Mouse (Mus musculus): ENCODE results near the gene Rtel1.

Gene Rtel1

DNA sequence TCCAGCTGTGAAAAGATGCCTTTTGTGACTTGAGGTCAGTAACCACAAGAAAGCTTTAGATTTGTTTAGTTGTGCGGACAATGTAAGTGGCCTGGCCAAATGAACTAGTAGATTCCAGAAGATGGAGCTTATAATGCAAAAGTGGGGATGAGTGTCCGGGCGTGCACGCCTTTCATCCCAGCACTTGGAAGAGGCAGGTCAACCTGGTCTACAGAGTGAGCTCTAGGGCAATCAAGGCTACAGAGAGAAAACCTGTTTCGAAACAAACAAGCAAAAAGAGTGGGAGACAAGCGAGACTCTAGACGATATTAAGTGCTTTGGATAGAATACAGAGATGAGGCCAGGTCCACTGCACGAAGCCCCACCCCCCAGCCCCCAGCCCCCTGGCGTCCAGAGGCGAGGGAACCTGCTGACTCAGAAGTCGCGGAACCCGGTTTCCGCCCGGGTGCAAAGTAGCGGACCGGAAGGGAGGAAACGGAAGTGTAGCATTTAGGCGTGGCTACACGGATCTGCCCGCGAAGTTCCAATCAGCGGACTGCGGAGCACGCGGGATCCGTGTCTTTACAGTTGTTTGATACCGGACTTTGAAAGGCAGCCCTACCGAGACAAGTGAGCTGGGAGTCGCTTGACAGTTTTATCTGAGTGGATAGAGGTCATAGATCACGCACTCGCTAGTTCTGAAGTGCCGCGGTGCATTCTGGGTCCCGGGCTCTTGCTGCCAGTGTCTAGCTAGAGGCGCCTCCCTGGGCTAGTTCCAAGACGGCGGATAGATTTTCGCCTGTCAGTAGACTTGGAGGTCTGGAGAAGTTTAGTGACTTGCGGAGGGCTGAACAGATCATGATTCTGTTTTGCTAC, at the start of gene Rtel1:
Gene Rtel1 (plus strand): TSS at position 492 of the 855 bp plus-strand sequence.
- peak; percentile 90 for DNase-seq (ENCODE audit: low spot score)

- no peak for DNase-seq (ENCODE audit: low spot score)
Measured at GRCm38 (mm10) chr2:181272092-181272491, 47.4 kb upstream of the Rtel1 start.

DNA sequence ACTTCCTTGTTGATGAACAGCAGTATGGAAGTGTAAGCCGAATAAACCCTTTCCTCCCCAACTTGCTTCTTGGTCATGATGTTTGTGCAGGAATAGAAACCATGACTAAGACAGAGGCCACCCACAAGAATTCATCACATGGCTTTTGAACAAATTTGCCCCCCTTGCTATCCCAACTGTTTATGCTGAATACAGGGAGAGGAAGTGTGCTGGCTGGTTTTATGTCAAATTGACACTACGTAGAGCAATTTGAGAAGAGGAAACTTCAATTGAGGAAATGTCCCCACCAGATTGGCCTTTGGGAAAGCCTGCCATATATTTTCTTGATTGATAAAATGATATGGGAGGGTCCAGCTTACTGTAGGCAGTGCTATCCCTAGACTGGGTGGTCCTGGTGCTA, 45.7 kb upstream of the Rtel1 start:
- DNase-seq (ENCODE audit: low spot score), result no peak

- DNase-seq (ENCODE audit: low spot score), result no peak
Measured at GRCm38 (mm10) chr2:181274639-181275038, 44.9 kb upstream of the Rtel1 start.

DNA sequence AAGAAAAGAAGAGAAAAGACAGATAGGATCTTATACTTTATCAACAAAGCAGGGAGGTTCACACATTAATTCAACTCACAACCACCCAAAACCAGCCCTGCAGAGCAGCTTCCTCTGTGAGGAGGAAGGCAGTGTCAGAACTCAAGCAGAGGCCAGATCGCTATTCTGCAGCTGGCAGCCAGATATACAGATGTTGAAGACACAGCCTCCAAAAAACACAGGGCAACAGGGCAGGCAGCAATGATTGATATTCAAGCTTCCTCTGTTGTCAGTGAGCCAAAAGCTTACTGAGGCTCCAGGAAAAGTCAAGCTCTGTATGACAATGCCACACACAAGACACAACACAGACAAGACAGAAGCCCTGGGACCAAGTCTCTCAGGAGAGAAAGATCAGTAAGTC, 42.8 kb upstream of the Rtel1 start:
- DNase-seq (ENCODE audit: low spot score), result no peak

DNA sequence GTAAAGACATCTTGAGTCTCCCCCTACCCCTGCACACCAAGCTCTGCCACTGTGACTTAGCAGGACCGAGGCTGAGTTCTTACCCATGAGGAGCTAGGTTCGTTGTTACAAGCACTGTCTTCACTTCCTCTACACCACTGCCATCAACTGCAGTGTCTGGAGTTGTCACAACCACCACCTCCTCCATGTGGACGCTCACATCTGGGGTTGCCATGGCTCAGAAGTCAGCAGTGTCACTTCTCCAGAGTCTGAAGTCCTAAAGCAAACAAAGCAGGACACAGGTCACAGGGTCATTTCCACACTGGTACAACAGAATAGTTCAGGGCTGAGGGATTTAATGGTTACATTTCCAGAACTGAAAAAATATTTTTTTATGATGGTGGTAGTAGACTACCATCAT, 41.7 kb upstream of the Rtel1 start:
- peak; percentile 54 for DNase-seq (ENCODE audit: low spot score)

- no peak for DNase-seq (ENCODE audit: low spot score)
Measured at GRCm38 (mm10) chr2:181279968-181280367, 39.6 kb upstream of the Rtel1 start.

DNA sequence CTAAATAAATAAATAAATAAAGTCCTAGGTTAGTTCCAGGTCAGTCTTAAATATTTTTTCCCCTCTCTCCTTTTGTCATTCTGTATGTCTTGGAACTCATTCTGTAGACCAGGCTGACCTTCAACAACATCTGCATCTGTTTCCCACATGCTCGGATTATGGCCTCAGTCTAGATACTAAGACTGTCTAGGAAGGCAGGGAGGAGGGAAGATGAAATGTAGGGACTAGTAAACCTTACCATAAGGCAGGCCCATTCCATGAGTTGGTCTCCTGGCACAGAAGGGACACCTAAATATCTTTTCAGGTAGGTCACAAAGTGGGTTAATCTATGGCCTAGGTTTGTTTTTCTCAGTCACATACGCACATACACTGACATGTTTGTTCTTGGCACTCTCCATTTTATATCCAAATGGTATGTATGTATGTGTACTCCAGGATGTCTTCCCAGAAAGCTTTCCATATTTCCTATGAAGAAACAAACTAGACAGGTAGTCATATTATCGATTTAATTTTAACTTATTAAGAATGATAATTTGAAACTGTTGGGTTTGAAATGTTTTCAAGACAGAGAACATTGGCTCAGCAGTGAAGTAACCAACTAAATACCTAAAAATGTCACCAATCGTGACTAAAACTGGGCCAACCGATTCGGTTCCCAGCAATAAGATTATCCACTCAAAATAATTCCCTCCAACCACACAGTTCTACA, 32.8 kb upstream of the Rtel1 start:
- no peak for DNase-seq (ENCODE audit: low spot score)

- peak; percentile 93 for DNase-seq (ENCODE audit: low spot score)
Measured at GRCm38 (mm10) chr2:181287338-181287957, 32.1 kb upstream of the Rtel1 start.

- DNase-seq (ENCODE audit: low spot score), result peak; percentile 93
Measured at GRCm38 (mm10) chr2:181287958-181288350, 31.6 kb upstream of the Rtel1 start, which contains the start of gene Gmeb2. TSS of gene Gmeb2 (minus strand) at chr2:181288035.

DNA sequence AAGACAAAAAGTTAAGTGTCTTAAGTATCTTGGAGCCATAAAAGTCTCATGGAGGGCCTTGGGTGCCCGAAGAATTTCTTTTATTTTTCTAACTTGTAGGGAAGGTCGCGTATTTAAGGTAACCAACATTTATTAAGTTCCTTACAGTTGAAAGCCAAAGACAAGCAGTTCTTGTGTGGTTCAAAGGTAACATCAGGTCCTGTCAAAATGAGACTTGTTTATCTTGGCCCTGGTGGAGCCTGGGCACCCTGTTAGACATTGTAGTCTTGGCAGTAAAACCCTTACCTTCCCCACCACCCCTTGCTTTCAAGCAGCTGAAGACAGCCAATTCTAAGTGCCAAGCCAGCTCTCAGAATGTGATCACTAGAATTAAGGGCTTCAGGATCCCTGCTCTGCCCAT, 30.8 kb upstream of the Rtel1 start:
- no peak for DNase-seq (ENCODE audit: low spot score)

DNA sequence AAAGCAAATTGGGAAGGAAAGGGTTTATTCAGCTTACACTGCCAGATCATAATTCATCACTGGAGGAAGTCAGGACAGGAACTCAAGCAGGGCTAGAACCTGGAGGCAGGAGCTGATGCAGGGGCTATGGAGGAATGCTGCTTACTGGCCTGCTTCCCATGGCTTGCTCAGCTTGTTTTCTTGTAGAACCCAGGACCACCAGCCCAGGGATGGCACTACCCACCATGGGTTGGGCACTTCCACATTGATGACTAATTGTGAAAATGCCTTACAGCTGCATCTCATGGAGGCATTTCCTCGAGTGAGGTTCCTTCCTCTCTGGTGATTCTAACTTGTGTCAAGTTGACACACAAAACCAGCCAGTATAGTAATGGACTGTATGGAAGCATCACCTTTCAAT, 28.6 kb upstream of the Rtel1 start:
- DNase-seq (ENCODE audit: low spot score), result no peak

- DNase-seq (ENCODE audit: low spot score), result peak; percentile 49
Measured at GRCm38 (mm10) chr2:181302041-181302440, 17.5 kb upstream of the Rtel1 start.

DNA sequence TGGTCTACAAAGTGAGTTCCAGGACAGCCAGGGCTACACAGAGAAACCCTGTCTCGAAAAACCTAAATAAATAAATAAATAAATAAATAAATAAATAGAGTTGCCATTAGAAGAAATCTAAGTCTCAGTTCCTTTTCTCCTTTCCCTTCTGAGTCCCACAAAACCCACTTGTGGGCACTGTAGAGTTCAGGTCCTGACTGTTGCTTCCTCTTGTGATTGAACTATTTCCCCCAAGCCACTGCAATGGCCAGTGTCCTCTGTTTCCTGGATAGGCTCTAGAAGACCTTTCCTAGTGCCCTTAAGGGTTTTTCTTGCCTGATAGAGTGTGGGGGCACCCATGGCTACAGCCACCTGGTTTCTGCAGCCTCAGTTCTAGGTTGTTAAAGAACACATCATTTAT, 14.6 kb upstream of the Rtel1 start:
- no peak for DNase-seq (ENCODE audit: low spot score)

GRCm38 (mm10) chr2:181307144-181307804, 12.3 kb upstream of the Rtel1 start:
- DNase-seq (ENCODE audit: low spot score), result no peak

- DNase-seq (ENCODE audit: low spot score), result no peak
Measured at GRCm38 (mm10) chr2:181312435-181312834, 7.1 kb upstream of the Rtel1 start.

GRCm38 (mm10) chr2:181313006-181313343, 6.6 kb upstream of the Rtel1 start:
- no peak for DNase-seq (ENCODE audit: low spot score)

DNA sequence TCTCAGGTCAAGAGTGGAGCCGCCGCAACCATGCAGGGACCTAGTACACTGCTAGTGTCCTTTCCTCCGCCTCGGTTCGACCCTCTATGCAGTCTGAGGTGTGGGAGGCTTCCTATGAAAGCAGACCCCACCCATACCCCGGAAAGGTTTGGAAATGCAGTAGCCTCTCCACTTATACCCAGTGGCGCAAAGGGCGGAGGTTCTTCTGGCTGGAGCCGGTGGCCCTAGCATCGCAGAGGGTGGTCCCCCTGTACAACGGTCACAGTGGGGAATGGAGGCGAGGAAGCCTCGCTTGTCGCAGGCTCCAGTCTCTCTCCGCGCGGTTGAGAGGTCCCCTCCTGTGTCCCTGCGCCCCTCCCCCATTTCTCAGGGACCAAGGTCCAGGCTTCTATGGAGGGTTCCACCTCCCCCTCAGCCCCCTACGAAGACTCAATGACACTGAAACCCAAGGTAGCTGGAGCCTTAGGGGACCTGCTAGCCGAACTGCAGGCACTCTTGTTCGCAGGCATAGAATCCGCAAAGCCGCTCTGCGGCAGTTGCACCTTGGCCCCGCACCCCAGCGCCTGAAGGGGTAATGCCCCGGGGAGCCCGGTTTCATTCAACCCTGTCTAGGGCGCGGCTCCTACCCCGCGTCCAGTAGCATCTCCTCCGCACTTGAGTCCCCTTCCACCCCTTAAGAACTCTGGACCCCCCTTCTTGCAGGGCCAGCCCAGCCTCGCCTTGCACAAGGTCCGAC, 6.0 kb upstream of the Rtel1 start:
- peak; percentile 7 for DNase-seq (ENCODE audit: low spot score)

- peak; percentile 67 for DNase-seq (ENCODE audit: low spot score)
Measured at GRCm38 (mm10) chr2:181314080-181314810, 5.3 kb upstream of the Rtel1 start, which contains the start of gene Stmn3. TSS of gene Stmn3 (minus strand) at chr2:181314500.

DNA sequence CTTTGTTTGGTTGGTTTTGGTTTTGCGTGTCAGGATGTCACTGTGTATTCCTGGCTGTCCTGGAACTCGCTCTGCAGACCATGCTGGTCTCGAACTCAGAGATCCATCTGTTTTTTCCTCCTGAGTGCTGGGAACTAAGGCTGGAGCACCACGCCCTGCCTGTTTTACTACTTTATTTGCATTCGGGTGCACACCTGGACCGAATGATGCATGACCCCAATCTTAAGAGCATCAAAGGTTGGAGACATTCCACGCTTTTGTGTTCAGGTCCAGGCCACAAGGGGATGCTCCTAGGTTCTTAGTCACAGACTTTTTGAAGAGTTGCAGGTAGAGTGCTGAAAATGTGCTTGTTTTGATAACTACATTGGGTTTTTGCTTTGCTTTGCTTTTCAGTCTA, 562 bp downstream of the Rtel1 start:
- no peak for DNase-seq (ENCODE audit: low spot score)

GRCm38 (mm10) chr2:181322136-181322535, 2.6 kb downstream of the Rtel1 start:
- DNase-seq (ENCODE audit: low spot score), result no peak
